Mouse (Mus musculus): ENCODE measurements at regions not wholly inside any gene's neighbourhood (a gene's known extent, or its start where the extent isn't known, plus 50 kb on each side); places are given as distances from the start of the nearest gene placed in this dataset.
A peak's percentile ranks its signal among the peaks of the same experiment; 100 is the strongest.

GRCm38 (mm10) chr3:52429014-52429589 lies 161.0 kb downstream of the Foxo1 start:
- H3K27ac ChIP-seq (ENCODE audit: low read depth, low read length), result no peak overlapping the region
- H3K4me3 ChIP-seq (ENCODE audit: low read depth, low read length), result no peak overlapping the region
- ATAC-seq (ENCODE audit: low FRiP score), result no peak
- DNase-seq (ENCODE audit: low spot score), result no peak
- H3K9me3 ChIP-seq (ENCODE audit: control insufficient read depth, low read length), result no peaks in the 10 kb centered on the region
- 73% methylated on average over 8 of the region's 8 CpGs for WGBS
- H3K36me3 ChIP-seq (ENCODE audit: control insufficient read depth, insufficient read depth, low read length), result no peaks in the 10 kb centered on the region
- no peak overlapping the region for H3K4me2 ChIP-seq (replicated peaks; ENCODE audit: low read depth, low read length)
- no peak overlapping the region for H3K9ac ChIP-seq (ENCODE audit: low read depth, low read length)
- H3K4me1 ChIP-seq (replicated peaks; ENCODE audit: control insufficient read depth, insufficient read depth, low read length), result no peaks in the 10 kb centered on the region
- H3K27me3 ChIP-seq (ENCODE audit: control insufficient read depth, insufficient read depth, low read length), result no peaks in the 10 kb centered on the region

- WGBS, result 86% methylated on average over 1 of the region's 1 CpGs
- DNase-seq (ENCODE audit: low spot score) (no peak), ATAC-seq (ENCODE audit: low FRiP score) (no peak)
- H3K4me2 ChIP-seq (replicated peaks; ENCODE audit: low read depth, low read length), result no peak overlapping the region
- no peaks in the 10 kb centered on the region for H3K27me3 ChIP-seq (ENCODE audit: control insufficient read depth, insufficient read depth, low read length)
- H3K27ac ChIP-seq (ENCODE audit: low read depth, low read length), result no peak overlapping the region
- H3K9me3 ChIP-seq (ENCODE audit: control insufficient read depth, low read length), result no peaks in the 10 kb centered on the region
- H3K36me3 ChIP-seq (ENCODE audit: control insufficient read depth, insufficient read depth, low read length), result no peaks in the 10 kb centered on the region
- H3K4me3 ChIP-seq (ENCODE audit: low read depth, low read length), result no peak overlapping the region
- no peaks in the 10 kb centered on the region for H3K4me1 ChIP-seq (replicated peaks; ENCODE audit: control insufficient read depth, insufficient read depth, low read length)
- no peak overlapping the region for H3K9ac ChIP-seq (ENCODE audit: low read depth, low read length)
These were observed 154.7 kb downstream of the Foxo1 start for GRCm38 (mm10) chr3:52422826-52423225.

- no peaks in the 10 kb centered on the region for H3K9me3 ChIP-seq (ENCODE audit: control insufficient read depth, low read length)
- 0 out of 2 replicates have a peak, but pooled peaks cover 4% of the 10 kb centered on the region for H3K4me1 ChIP-seq (replicated peaks; ENCODE audit: control insufficient read depth, insufficient read depth, low read length)
- no peak overlapping the region for H3K27ac ChIP-seq (ENCODE audit: low read depth, low read length)
- no peak overlapping the region for H3K9ac ChIP-seq (ENCODE audit: low read depth, low read length)
- H3K4me2 ChIP-seq (replicated peaks; ENCODE audit: low read depth, low read length), result no peak overlapping the region
- 65% methylated on average over 6 of the region's 6 CpGs for WGBS
- ATAC-seq (ENCODE audit: low FRiP score) (no peak), DNase-seq (ENCODE audit: low spot score) (no peak)
- H3K36me3 ChIP-seq (ENCODE audit: control insufficient read depth, insufficient read depth, low read length), result no peaks in the 10 kb centered on the region
- H3K27me3 ChIP-seq (ENCODE audit: control insufficient read depth, insufficient read depth, low read length), result no peaks in the 10 kb centered on the region
- no peak overlapping the region for H3K4me3 ChIP-seq (ENCODE audit: low read depth, low read length)
These were observed 148.1 kb downstream of the Foxo1 start for GRCm38 (mm10) chr3:52416261-52416660.

GRCm38 (mm10) chr3:52415361-52415760 lies 147.2 kb downstream of the Foxo1 start:
- ATAC-seq (ENCODE audit: low FRiP score) (no peak), DNase-seq (ENCODE audit: low spot score) (no peak)
- H3K9me3 ChIP-seq (ENCODE audit: control insufficient read depth, low read length), result no peaks in the 10 kb centered on the region
- 0 out of 2 replicates have a peak, but pooled peaks cover 4% of the 10 kb centered on the region for H3K4me1 ChIP-seq (replicated peaks; ENCODE audit: control insufficient read depth, insufficient read depth, low read length)
- H3K36me3 ChIP-seq (ENCODE audit: control insufficient read depth, insufficient read depth, low read length), result no peaks in the 10 kb centered on the region
- WGBS, result 42% methylated on average over 6 of the region's 6 CpGs
- no peaks in the 10 kb centered on the region for H3K27me3 ChIP-seq (ENCODE audit: control insufficient read depth, insufficient read depth, low read length)
- no peak overlapping the region for H3K9ac ChIP-seq (ENCODE audit: low read depth, low read length)
- no peak overlapping the region for H3K4me3 ChIP-seq (ENCODE audit: low read depth, low read length)
- no peak overlapping the region for H3K4me2 ChIP-seq (replicated peaks; ENCODE audit: low read depth, low read length)
- no peak overlapping the region for H3K27ac ChIP-seq (ENCODE audit: low read depth, low read length)

- WGBS, result 36% methylated on average over 6 of the region's 6 CpGs
- DNase-seq (ENCODE audit: low spot score) (no peak), ATAC-seq (ENCODE audit: low FRiP score) (no peak)
- Histone ChIP-seq H3K4me2 (replicated peaks; ENCODE audit: low read depth, low read length) (no peak overlapping the region), H3K4me1 (replicated peaks; ENCODE audit: control insufficient read depth, insufficient read depth, low read length) (0 out of 2 replicates have a peak, but pooled peaks cover 4% of the 10 kb centered on the region), H3K9me3 (ENCODE audit: control insufficient read depth, low read length) (no peaks in the 10 kb centered on the region), H3K27ac (ENCODE audit: low read depth, low read length) (no peak overlapping the region), H3K4me3 (ENCODE audit: low read depth, low read length) (no peak overlapping the region), H3K27me3 (ENCODE audit: control insufficient read depth, insufficient read depth, low read length) (no peaks in the 10 kb centered on the region), H3K36me3 (ENCODE audit: control insufficient read depth, insufficient read depth, low read length) (no peaks in the 10 kb centered on the region), H3K9ac (ENCODE audit: low read depth, low read length) (no peak overlapping the region)
These were observed 145.9 kb downstream of the Foxo1 start for GRCm38 (mm10) chr3:52414017-52414416.

- Histone ChIP-seq H3K4me1 (replicated peaks; ENCODE audit: control insufficient read depth, insufficient read depth, low read length) (0 out of 2 replicates have a peak, but pooled peaks cover 4% of the 10 kb centered on the region), H3K36me3 (ENCODE audit: control insufficient read depth, insufficient read depth, low read length) (no peaks in the 10 kb centered on the region), H3K9ac (ENCODE audit: low read depth, low read length) (no peak overlapping the region), H3K4me3 (ENCODE audit: low read depth, low read length) (no peak overlapping the region), H3K4me2 (replicated peaks; ENCODE audit: low read depth, low read length) (no peak overlapping the region), H3K9me3 (ENCODE audit: control insufficient read depth, low read length) (no peaks in the 10 kb centered on the region), H3K27ac (ENCODE audit: low read depth, low read length) (no peak overlapping the region), H3K27me3 (ENCODE audit: control insufficient read depth, insufficient read depth, low read length) (no peaks in the 10 kb centered on the region)
- DNase-seq (ENCODE audit: low spot score) (peak; percentile 48), ATAC-seq (ENCODE audit: low FRiP score) (peak; percentile 51; the same call in 1 of the 2 replicates)
- 3% methylated on average over 10 of the region's 10 CpGs for WGBS
These were observed 145.1 kb downstream of the Foxo1 start for GRCm38 (mm10) chr3:52413187-52413746.

GRCm38 (mm10) chr3:52411356-52411755 lies 143.2 kb downstream of the Foxo1 start:
- no peaks in the 10 kb centered on the region for H3K36me3 ChIP-seq (ENCODE audit: control insufficient read depth, insufficient read depth, low read length)
- no peaks in the 10 kb centered on the region for H3K27me3 ChIP-seq (ENCODE audit: control insufficient read depth, insufficient read depth, low read length)
- WGBS, result 91% methylated on average over 5 of the region's 5 CpGs
- DNase-seq (ENCODE audit: low spot score) (no peak), ATAC-seq (ENCODE audit: low FRiP score) (no peak)
- 0 out of 2 replicates have a peak, but pooled peaks cover 4% of the 10 kb centered on the region for H3K4me1 ChIP-seq (replicated peaks; ENCODE audit: control insufficient read depth, insufficient read depth, low read length)
- no peaks in the 10 kb centered on the region for H3K9me3 ChIP-seq (ENCODE audit: control insufficient read depth, low read length)
- no peak overlapping the region for H3K9ac ChIP-seq (ENCODE audit: low read depth, low read length)
- no peak overlapping the region for H3K4me3 ChIP-seq (ENCODE audit: low read depth, low read length)
- no peak overlapping the region for H3K4me2 ChIP-seq (replicated peaks; ENCODE audit: low read depth, low read length)
- H3K27ac ChIP-seq (ENCODE audit: low read depth, low read length), result no peak overlapping the region

GRCm38 (mm10) chr3:52409465-52409864 lies 141.3 kb downstream of the Foxo1 start:
- Histone ChIP-seq H3K9me3 (ENCODE audit: control insufficient read depth, low read length) (no peaks in the 10 kb centered on the region), H3K4me3 (ENCODE audit: low read depth, low read length) (no peak overlapping the region), H3K36me3 (ENCODE audit: control insufficient read depth, insufficient read depth, low read length) (no peaks in the 10 kb centered on the region), H3K27me3 (ENCODE audit: control insufficient read depth, insufficient read depth, low read length) (no peaks in the 10 kb centered on the region), H3K4me1 (replicated peaks; ENCODE audit: control insufficient read depth, insufficient read depth, low read length) (0 out of 2 replicates have a peak, but pooled peaks cover 4% of the 10 kb centered on the region), H3K4me2 (replicated peaks; ENCODE audit: low read depth, low read length) (no peak overlapping the region), H3K9ac (ENCODE audit: low read depth, low read length) (no peak overlapping the region), H3K27ac (ENCODE audit: low read depth, low read length) (no peak overlapping the region)
- WGBS, result 69% methylated on average over 7 of the region's 7 CpGs
- DNase-seq (ENCODE audit: low spot score) (no peak), ATAC-seq (ENCODE audit: low FRiP score) (no peak)

- DNase-seq (ENCODE audit: low spot score) (no peak), ATAC-seq (ENCODE audit: low FRiP score) (no peak)
- Histone ChIP-seq H3K4me2 (replicated peaks; ENCODE audit: low read depth, low read length) (no peak overlapping the region), H3K9me3 (ENCODE audit: control insufficient read depth, low read length) (no peaks in the 10 kb centered on the region), H3K4me1 (replicated peaks; ENCODE audit: control insufficient read depth, insufficient read depth, low read length) (no peaks in the 10 kb centered on the region), H3K36me3 (ENCODE audit: control insufficient read depth, insufficient read depth, low read length) (no peaks in the 10 kb centered on the region), H3K9ac (ENCODE audit: low read depth, low read length) (no peak overlapping the region), H3K27ac (ENCODE audit: low read depth, low read length) (no peak overlapping the region), H3K27me3 (ENCODE audit: control insufficient read depth, insufficient read depth, low read length) (no peaks in the 10 kb centered on the region), H3K4me3 (ENCODE audit: low read depth, low read length) (no peak overlapping the region)
- 86% methylated on average over 5 of the region's 5 CpGs for WGBS
These were observed 138.7 kb downstream of the Foxo1 start for GRCm38 (mm10) chr3:52406778-52407318.

Data from hindbrain, embryonic 11.5 days (tissue).